Mouse (Mus musculus): ENCODE data around the gene Smarcd1.
"Not testable (repeated sequence)": the region's sequence is repeated elsewhere in the genome, so short reads cannot be mapped to it uniquely, and the experiment has no call there.

Gene Smarcd1

DNA sequence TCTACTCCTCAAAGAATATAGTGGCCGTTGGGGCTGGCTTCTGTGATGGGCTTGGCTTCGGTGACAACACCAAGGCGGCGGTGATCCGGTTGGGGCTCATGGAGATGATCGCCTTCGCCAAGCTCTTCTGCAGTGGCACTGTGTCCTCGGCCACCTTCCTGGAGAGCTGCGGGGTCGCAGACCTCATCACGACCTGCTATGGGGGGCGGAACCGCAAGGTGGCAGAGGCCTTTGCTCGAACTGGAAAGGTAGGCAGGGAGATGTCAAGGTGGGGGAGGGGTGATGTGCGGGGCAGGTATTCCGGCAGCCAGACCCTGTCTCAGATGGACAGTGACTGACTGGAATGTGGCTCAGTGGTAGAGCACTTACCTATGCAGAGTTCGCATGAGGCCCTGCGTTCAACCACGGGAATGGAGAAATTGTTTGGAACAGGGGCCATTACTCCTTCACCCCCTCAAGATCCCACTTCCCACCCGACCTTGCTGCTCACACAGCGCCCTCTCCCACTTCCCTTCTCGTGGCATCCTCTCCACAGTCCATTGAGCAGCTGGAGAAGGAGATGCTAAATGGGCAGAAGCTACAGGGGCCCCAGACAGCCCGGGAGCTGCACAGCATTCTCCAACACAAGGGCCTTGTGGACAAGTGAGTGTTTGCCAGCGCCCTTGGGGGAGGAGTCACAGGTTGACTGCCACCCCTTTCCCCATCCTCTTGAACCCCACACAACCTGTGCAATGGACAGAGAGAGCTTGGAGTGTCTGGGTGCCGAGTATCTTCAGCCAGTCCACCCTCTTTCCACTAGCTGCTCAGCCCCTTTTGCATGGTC, 20.2 kb downstream of the Smarcd1 start:
- Histone ChIP-seq H3K36me3 (ENCODE audit: insufficient read depth, low read length) (no peaks in the 10 kb centered on the region), H3K27me3 (ENCODE audit: insufficient read depth, low read length) (peaks cover 14% of the 10 kb centered on the region), H3K9me3 (ENCODE audit: low read length) (no peaks in the 10 kb centered on the region), H3K4me1 (replicated peaks; ENCODE audit: low read depth, low read length) (peaks cover 77% of the 10 kb centered on the region), H3K4me3 (replicated peaks; ENCODE audit: low read length) (peak overlapping the region; percentile 61)
- TF ChIP-seq NANOG (IDR thresholded peaks at IDR 0.05; ENCODE audit: borderline replicate concordance, low read length) (no peak), CTCF (conservative IDR thresholded peaks at IDR 0.05; ENCODE audit: low read length) (no peak), POU5F1 (IDR thresholded peaks at IDR 0.05; ENCODE audit: borderline replicate concordance, low read length) (no peak)

DNA sequence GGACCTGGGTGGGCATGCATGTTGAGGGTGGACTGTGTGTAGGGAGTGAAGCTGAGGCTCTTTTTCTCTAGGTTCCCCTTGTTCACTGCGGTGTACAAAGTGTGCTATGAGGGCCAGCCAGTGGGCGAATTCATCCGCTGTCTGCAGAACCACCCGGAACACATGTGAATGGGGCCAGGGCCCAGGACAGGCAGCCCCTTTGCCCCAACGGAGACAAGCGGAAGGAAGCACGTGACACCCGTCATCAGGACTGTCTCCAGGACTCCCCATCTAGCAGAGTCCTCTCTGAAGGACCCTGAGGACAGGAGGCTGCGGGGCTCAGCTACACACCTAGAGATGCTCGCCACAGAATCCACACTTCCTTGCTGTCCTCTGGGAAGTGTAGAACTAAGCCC, 21.2 kb downstream of the Smarcd1 start:
- peaks cover 8% of the 10 kb centered on the region; the same call in 1 of the 2 replicates for H3K27me3 ChIP-seq (ENCODE audit: insufficient read depth, low read length)
- no peaks in the 10 kb centered on the region for H3K9me3 ChIP-seq (ENCODE audit: low read length)

GRCm38 (mm10) chr15:99723515-99724291, 21.8 kb downstream of the Smarcd1 start:
- Histone ChIP-seq H3K9me3 (ENCODE audit: low read length) (no peaks in the 10 kb centered on the region), H3K27me3 (ENCODE audit: insufficient read depth, low read length) (peaks cover 8% of the 10 kb centered on the region; the same call in 1 of the 2 replicates), H3K4me1 (replicated peaks; ENCODE audit: low read depth, low read length) (peaks cover 72% of the 10 kb centered on the region), H3K36me3 (ENCODE audit: insufficient read depth, low read length) (peaks cover 11% of the 10 kb centered on the region), H3K4me3 (replicated peaks; ENCODE audit: low read length) (peak overlapping the region; percentile 61)
- TF ChIP-seq CTCF (conservative IDR thresholded peaks at IDR 0.05; ENCODE audit: low read length) (0 out of 2 replicates have a peak, but pooled peaks have one; percentile 1), NANOG (IDR thresholded peaks at IDR 0.05; ENCODE audit: borderline replicate concordance, low read length) (no peak), POU5F1 (IDR thresholded peaks at IDR 0.05; ENCODE audit: borderline replicate concordance, low read length) (no peak)

More for the DNA sequence above, 21.2 kb downstream of the Smarcd1 start:
- peak overlapping the region; percentile 61 for H3K4me3 ChIP-seq (replicated peaks; ENCODE audit: low read length)
- peaks cover 9% of the 10 kb centered on the region for H3K36me3 ChIP-seq (ENCODE audit: insufficient read depth, low read length)
- peaks cover 74% of the 10 kb centered on the region for H3K4me1 ChIP-seq (replicated peaks; ENCODE audit: low read depth, low read length)
- TF ChIP-seq POU5F1 (IDR thresholded peaks at IDR 0.05; ENCODE audit: borderline replicate concordance, low read length): no peak
- no peak for TF ChIP-seq NANOG (IDR thresholded peaks at IDR 0.05; ENCODE audit: borderline replicate concordance, low read length)
- no peak for TF ChIP-seq CTCF (conservative IDR thresholded peaks at IDR 0.05; ENCODE audit: low read length)

DNA sequence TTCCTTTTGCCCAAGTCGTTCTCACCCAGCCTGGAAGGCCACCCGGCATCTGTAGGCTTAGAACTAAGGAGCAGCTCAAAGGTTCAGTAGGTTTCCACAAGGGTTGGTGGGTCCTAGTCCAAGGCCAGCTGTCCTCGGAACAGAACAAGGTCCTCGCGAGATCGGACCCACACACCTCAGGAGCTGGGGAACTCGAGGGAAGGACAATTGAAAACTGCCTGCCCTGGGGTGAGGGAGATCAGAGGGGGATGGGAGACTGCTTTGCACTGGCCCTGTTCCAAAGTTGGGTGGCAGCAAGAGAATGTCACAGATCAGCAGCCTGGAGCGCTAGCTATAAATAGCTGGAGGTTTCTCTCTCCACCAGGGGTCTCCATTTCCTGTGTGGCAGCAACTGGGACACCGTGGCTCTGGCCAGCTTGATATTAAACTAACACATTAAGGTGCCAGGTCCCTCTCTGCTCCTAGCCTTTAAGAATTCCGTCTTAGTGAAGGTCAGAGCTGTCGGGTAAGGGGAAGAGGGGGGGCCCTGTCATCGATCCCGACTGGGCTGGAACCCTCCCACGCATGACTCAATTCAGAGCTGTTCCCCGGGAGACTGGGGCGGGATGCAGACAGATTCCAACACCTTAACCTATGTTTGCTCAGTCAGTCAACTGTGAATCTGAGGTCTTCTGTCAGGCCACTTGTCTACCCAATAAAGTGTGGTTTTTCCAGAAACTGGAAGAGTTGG, 22.5 kb downstream of the Smarcd1 start:
- TF ChIP-seq CTCF (conservative IDR thresholded peaks at IDR 0.05; ENCODE audit: low read length) (no peak; the same call in 1 of the 2 replicates), POU5F1 (IDR thresholded peaks at IDR 0.05; ENCODE audit: borderline replicate concordance, low read length) (no peak), NANOG (IDR thresholded peaks at IDR 0.05; ENCODE audit: borderline replicate concordance, low read length) (no peak)
- Histone ChIP-seq H3K27me3 (ENCODE audit: insufficient read depth, low read length) (peaks cover 8% of the 10 kb centered on the region; the same call in 1 of the 2 replicates), H3K4me1 (replicated peaks; ENCODE audit: low read depth, low read length) (peaks cover 68% of the 10 kb centered on the region), H3K4me3 (replicated peaks; ENCODE audit: low read length) (peak overlapping the region; percentile 61), H3K9me3 (ENCODE audit: low read length) (no peaks in the 10 kb centered on the region), H3K36me3 (ENCODE audit: insufficient read depth, low read length) (peaks cover 11% of the 10 kb centered on the region)

- TF ChIP-seq POU5F1 (IDR thresholded peaks at IDR 0.05; ENCODE audit: borderline replicate concordance, low read length) (no peak), NANOG (IDR thresholded peaks at IDR 0.05; ENCODE audit: borderline replicate concordance, low read length) (no peak), CTCF (conservative IDR thresholded peaks at IDR 0.05; ENCODE audit: low read length) (peak; percentile 92)
- Histone ChIP-seq H3K4me3 (replicated peaks; ENCODE audit: low read length) (peak within 1 kb of the TSS; percentile 92), H3K4me1 (replicated peaks; ENCODE audit: low read depth, low read length) (peaks cover 61% of the 10 kb centered on the region), H3K36me3 (ENCODE audit: insufficient read depth, low read length) (peaks cover 11% of the 10 kb centered on the region), H3K9me3 (ENCODE audit: low read length) (no peaks in the 10 kb centered on the region), H3K27me3 (ENCODE audit: insufficient read depth, low read length) (peaks cover 5% of the 10 kb centered on the region; the same call in 1 of the 2 replicates)
Observed at GRCm38 (mm10) chr15:99725341-99726155, 23.6 kb downstream of the Smarcd1 start, which contains the start of gene Cox14. TSS of gene Cox14 (plus strand) at chr15:99725618.

GRCm38 (mm10) chr15:99726549-99726948, 24.6 kb downstream of the Smarcd1 start:
- no peak for TF ChIP-seq NANOG (IDR thresholded peaks at IDR 0.05; ENCODE audit: borderline replicate concordance, low read length)
- TF ChIP-seq CTCF (conservative IDR thresholded peaks at IDR 0.05; ENCODE audit: low read length): no peak
- TF ChIP-seq POU5F1 (IDR thresholded peaks at IDR 0.05; ENCODE audit: borderline replicate concordance, low read length): no peak
- Histone ChIP-seq H3K9me3 (ENCODE audit: low read length) (no peaks in the 10 kb centered on the region), H3K27me3 (ENCODE audit: insufficient read depth, low read length) (0 out of 2 replicates have a peak, but pooled peaks cover 5% of the 10 kb centered on the region), H3K36me3 (ENCODE audit: insufficient read depth, low read length) (peaks cover 11% of the 10 kb centered on the region), H3K4me1 (replicated peaks; ENCODE audit: low read depth, low read length) (peaks cover 63% of the 10 kb centered on the region), H3K4me3 (replicated peaks; ENCODE audit: low read length) (peak overlapping the region; percentile 92)

GRCm38 (mm10) chr15:99727039-99727438, 25.1 kb downstream of the Smarcd1 start:
- peaks cover 63% of the 10 kb centered on the region for H3K4me1 ChIP-seq (replicated peaks; ENCODE audit: low read depth, low read length)
- H3K4me3 ChIP-seq (replicated peaks; ENCODE audit: low read length): not testable (repeated sequence)

More at GRCm38 (mm10) chr15:99727039-99727438, 25.1 kb downstream of the Smarcd1 start:
- not testable (repeated sequence) for H3K27me3 ChIP-seq (ENCODE audit: insufficient read depth, low read length); H3K9me3 ChIP-seq (ENCODE audit: low read length)
- peaks cover 12% of the 10 kb centered on the region for H3K36me3 ChIP-seq (ENCODE audit: insufficient read depth, low read length)

Data from E14TG2a.4 (cell line).